Mouse (Mus musculus): ENCODE data around the gene Sds. TPM values are rescaled to one million over a fixed set of nuclear protein-coding genes. Genes with fewer than 3 reads are reported as not detected.

Sds gene
- polyA plus RNA-seq, 1 experiment, result not detected

- peaks cover 43% of the 10 kb centered on the region for H3K4me1 ChIP-seq (ENCODE audit: control insufficient read depth, insufficient read depth, low read length)
- peak; percentile 63 for DNase-seq
- H3K27me3 ChIP-seq (replicated peaks; ENCODE audit: control insufficient read depth, insufficient read depth, low read length), result no peaks in the 10 kb centered on the region
- WGBS, result 12% methylated on average over 4 of the region's 4 CpGs
- no peak overlapping the region for H3K4me3 ChIP-seq (ENCODE audit: insufficient read depth, low read depth, low read length)
- TF ChIP-seq CTCF (conservative IDR thresholded peaks at IDR 0.05; ENCODE audit: insufficient read depth, insufficient read length, low read depth, low read length), result no peak
- TF ChIP-seq POLR2A (IDR thresholded peaks at IDR 0.05; ENCODE audit: low read depth, low read length), result no peak
- H3K27ac ChIP-seq (ENCODE audit: insufficient read depth, low read depth, low read length), result peak overlapping the region; percentile 37
- H3K36me3 ChIP-seq (ENCODE audit: control insufficient read depth, insufficient read depth, low read length), result no peaks in the 10 kb centered on the region
Measured at GRCm38 (mm10) chr5:120514754-120515153, 38.4 kb downstream of the Sds start.

- TF ChIP-seq POLR2A (IDR thresholded peaks at IDR 0.05; ENCODE audit: low read depth, low read length) (no peak), CTCF (conservative IDR thresholded peaks at IDR 0.05; ENCODE audit: insufficient read depth, insufficient read length, low read depth, low read length) (no peak)
Measured at GRCm38 (mm10) chr5:120515451-120515850, 39.1 kb downstream of the Sds start.

GRCm38 (mm10) chr5:120516221-120516984 lies 40.1 kb downstream of the Sds start:
- no peaks in the 10 kb centered on the region for H3K36me3 ChIP-seq (ENCODE audit: control insufficient read depth, insufficient read depth, low read length)
- no peaks in the 10 kb centered on the region for H3K27me3 ChIP-seq (replicated peaks; ENCODE audit: control insufficient read depth, insufficient read depth, low read length)
- peak; percentile 91 for DNase-seq
- TF ChIP-seq CTCF (conservative IDR thresholded peaks at IDR 0.05; ENCODE audit: insufficient read depth, insufficient read length, low read depth, low read length), result no peak
- no peak for TF ChIP-seq POLR2A (IDR thresholded peaks at IDR 0.05; ENCODE audit: low read depth, low read length)
- H3K4me3 ChIP-seq (ENCODE audit: insufficient read depth, low read depth, low read length), result no peak overlapping the region
- H3K27ac ChIP-seq (ENCODE audit: insufficient read depth, low read depth, low read length), result peak overlapping the region; percentile 98
- 31% methylated on average over 15 of the region's 15 CpGs for WGBS
- peaks cover 43% of the 10 kb centered on the region for H3K4me1 ChIP-seq (ENCODE audit: control insufficient read depth, insufficient read depth, low read length)

More at GRCm38 (mm10) chr5:120515451-120515850, 39.1 kb downstream of the Sds start:
- no peaks in the 10 kb centered on the region for H3K36me3 ChIP-seq (ENCODE audit: control insufficient read depth, insufficient read depth, low read length)
- 82% methylated on average over 7 of the region's 7 CpGs for WGBS
- H3K27ac ChIP-seq (ENCODE audit: insufficient read depth, low read depth, low read length), result peak overlapping the region; percentile 98; the same call in 1 of the 2 replicates
- H3K27me3 ChIP-seq (replicated peaks; ENCODE audit: control insufficient read depth, insufficient read depth, low read length), result no peaks in the 10 kb centered on the region
- H3K4me3 ChIP-seq (ENCODE audit: insufficient read depth, low read depth, low read length), result no peak overlapping the region
- no peak for DNase-seq
- H3K4me1 ChIP-seq (ENCODE audit: control insufficient read depth, insufficient read depth, low read length), result peaks cover 43% of the 10 kb centered on the region

GRCm38 (mm10) chr5:120517552-120517951 lies 41.2 kb downstream of the Sds start:
- Histone ChIP-seq H3K36me3 (ENCODE audit: control insufficient read depth, insufficient read depth, low read length) (no peaks in the 10 kb centered on the region), H3K4me3 (ENCODE audit: insufficient read depth, low read depth, low read length) (no peak overlapping the region), H3K4me1 (ENCODE audit: control insufficient read depth, insufficient read depth, low read length) (peaks cover 40% of the 10 kb centered on the region), H3K27me3 (replicated peaks; ENCODE audit: control insufficient read depth, insufficient read depth, low read length) (no peaks in the 10 kb centered on the region), H3K27ac (ENCODE audit: insufficient read depth, low read depth, low read length) (peak overlapping the region; percentile 98; the same call in 1 of the 2 replicates)
- peak; percentile 58 for DNase-seq
- WGBS, result 47% methylated on average over 9 of the region's 9 CpGs
- TF ChIP-seq CTCF (conservative IDR thresholded peaks at IDR 0.05; ENCODE audit: insufficient read depth, insufficient read length, low read depth, low read length), result no peak
- TF ChIP-seq POLR2A (IDR thresholded peaks at IDR 0.05; ENCODE audit: low read depth, low read length), result no peak

GRCm38 (mm10) chr5:120522649-120523048 lies 46.3 kb downstream of the Sds start:
- TF ChIP-seq CTCF (conservative IDR thresholded peaks at IDR 0.05; ENCODE audit: insufficient read depth, insufficient read length, low read depth, low read length) (peak; percentile 77), POLR2A (IDR thresholded peaks at IDR 0.05; ENCODE audit: low read depth, low read length) (no peak)
- 0 out of 2 replicates have a peak, but pooled peaks cover 3% of the 10 kb centered on the region for H3K4me1 ChIP-seq (ENCODE audit: control insufficient read depth, insufficient read depth, low read length)
- H3K4me3 ChIP-seq (ENCODE audit: insufficient read depth, low read depth, low read length), result no peak overlapping the region
- WGBS, result 77% methylated on average over 3 of the region's 3 CpGs
- peak; percentile 43 for DNase-seq
- H3K27me3 ChIP-seq (replicated peaks; ENCODE audit: control insufficient read depth, insufficient read depth, low read length), result no peaks in the 10 kb centered on the region
- no peak overlapping the region for H3K27ac ChIP-seq (ENCODE audit: insufficient read depth, low read depth, low read length)
- no peaks in the 10 kb centered on the region for H3K36me3 ChIP-seq (ENCODE audit: control insufficient read depth, insufficient read depth, low read length)

- TF ChIP-seq POLR2A (IDR thresholded peaks at IDR 0.05; ENCODE audit: low read depth, low read length), result no peak
- no peak for TF ChIP-seq CTCF (conservative IDR thresholded peaks at IDR 0.05; ENCODE audit: insufficient read depth, insufficient read length, low read depth, low read length)
- 95% methylated on average over 2 of the region's 2 CpGs for WGBS
- no peak overlapping the region for H3K4me3 ChIP-seq (ENCODE audit: insufficient read depth, low read depth, low read length)
- H3K36me3 ChIP-seq (ENCODE audit: control insufficient read depth, insufficient read depth, low read length), result no peaks in the 10 kb centered on the region
- no peaks in the 10 kb centered on the region for H3K4me1 ChIP-seq (ENCODE audit: control insufficient read depth, insufficient read depth, low read length)
- no peaks in the 10 kb centered on the region for H3K27me3 ChIP-seq (replicated peaks; ENCODE audit: control insufficient read depth, insufficient read depth, low read length)
- no peak for DNase-seq
- no peak overlapping the region for H3K27ac ChIP-seq (ENCODE audit: insufficient read depth, low read depth, low read length)
Measured at GRCm38 (mm10) chr5:120524736-120525135, 48.4 kb downstream of the Sds start.

GRCm38 (mm10) chr5:120525737-120526136 lies 49.4 kb downstream of the Sds start:
- DNase-seq, result no peak
- no peaks in the 10 kb centered on the region for H3K36me3 ChIP-seq (ENCODE audit: control insufficient read depth, insufficient read depth, low read length)
- 61% methylated on average over 5 of the region's 5 CpGs for WGBS
- no peak overlapping the region for H3K27ac ChIP-seq (ENCODE audit: insufficient read depth, low read depth, low read length)
- no peak overlapping the region for H3K4me3 ChIP-seq (ENCODE audit: insufficient read depth, low read depth, low read length)
- H3K27me3 ChIP-seq (replicated peaks; ENCODE audit: control insufficient read depth, insufficient read depth, low read length), result no peaks in the 10 kb centered on the region
- no peaks in the 10 kb centered on the region for H3K4me1 ChIP-seq (ENCODE audit: control insufficient read depth, insufficient read depth, low read length)
- no peak for TF ChIP-seq POLR2A (IDR thresholded peaks at IDR 0.05; ENCODE audit: low read depth, low read length)
- peak; percentile 56 for TF ChIP-seq CTCF (conservative IDR thresholded peaks at IDR 0.05; ENCODE audit: insufficient read depth, insufficient read length, low read depth, low read length)
